Mouse (Mus musculus): ENCODE results near the gene Slc6a20a.
"Not testable (repeated sequence)": the region's sequence is repeated elsewhere in the genome, so short reads cannot be mapped to it uniquely, and the experiment has no call there.

- TF ChIP-seq CTCF (IDR thresholded peaks at IDR 0.05; ENCODE audit: control insufficient read depth, insufficient read depth, insufficient read length); FOSL1 (IDR thresholded peaks at IDR 0.05; ENCODE audit: insufficient read depth, low read length, poor library complexity, severe bottlenecking); MAX (IDR thresholded peaks at IDR 0.05): not testable (repeated sequence)
These were observed 18.6 kb downstream of the Slc6a20a start for GRCm38 (mm10) chr9:123659986-123660676.

Measured in C2C12 (cell line).